Mouse (Mus musculus): ENCODE data around the gene Diexf.

Diexf gene

GRCm38 (mm10) chr1:193129786-193130455 is at the start of gene Diexf:
Diexf (minus strand) TSS chr1:193130272.
- in situ Hi-C loops (cut with MboI, MseI) = loop anchor here (25.0 kb wide), 2 partner anchors 1543 to 1943 kb away; partner anchors contain the start of genes Dtl and Ints7

DNA sequence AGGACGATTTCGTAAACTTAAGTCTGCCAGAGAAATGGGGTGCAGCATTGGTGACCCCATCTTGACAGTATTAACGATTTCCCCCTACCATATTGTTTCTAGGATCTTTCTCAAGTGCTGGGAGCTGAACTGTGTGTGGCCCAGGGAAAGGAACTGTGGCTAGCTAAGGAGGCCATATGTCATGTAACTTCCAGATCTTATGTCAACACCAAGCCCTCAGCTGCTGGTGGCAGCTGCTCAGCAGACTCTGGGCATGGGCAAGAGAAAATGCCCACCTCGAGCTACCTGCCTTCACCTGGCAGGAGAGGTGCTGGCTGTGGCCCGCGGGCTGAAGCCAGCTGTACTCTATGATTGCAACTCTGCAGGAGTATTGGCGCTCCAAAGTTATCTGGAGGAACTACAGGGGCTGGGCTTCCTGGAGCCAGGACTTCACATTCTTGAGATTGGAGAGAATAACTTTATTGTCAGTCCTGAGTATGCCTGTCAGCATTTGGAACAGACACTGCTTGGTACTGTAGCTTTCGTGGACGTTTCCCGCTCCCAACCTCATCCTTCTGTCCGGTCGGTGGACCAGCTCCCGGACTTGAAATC is 44.2 kb upstream of the Diexf start:
- in situ Hi-C loops (cut with MboI, MseI) = no loop called here

GRCm38 (mm10) chr1:193173810-193174129 is 43.7 kb upstream of the Diexf start:
- in situ Hi-C loops (cut with MboI, MseI) = no loop called here

GRCm38 (mm10) chr1:193172991-193173809 is 43.1 kb upstream of the Diexf start:
- in situ Hi-C loops (cut with MboI, MseI) = no loop called here

DNA sequence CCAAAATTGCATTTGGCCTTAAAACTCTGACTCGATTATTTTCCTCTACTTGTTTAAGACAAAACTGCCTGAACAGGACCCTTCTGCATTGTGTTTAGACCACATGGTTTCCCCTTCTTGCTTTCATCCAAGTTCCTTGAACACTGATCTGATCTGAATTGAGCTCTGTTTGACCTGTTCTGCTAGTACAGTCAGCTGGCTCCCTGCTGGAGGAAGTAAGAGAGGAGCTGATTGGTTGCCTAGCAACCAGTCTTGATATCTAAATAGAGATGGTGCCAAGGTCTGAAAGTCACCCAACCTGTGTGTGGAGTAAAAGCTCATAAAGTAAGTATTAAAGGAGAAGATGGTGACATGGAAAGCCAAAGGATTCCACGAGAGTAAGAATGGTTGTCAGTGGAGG is 39.8 kb upstream of the Diexf start:
- in situ Hi-C loops (cut with MboI, MseI) = no loop called here

DNA sequence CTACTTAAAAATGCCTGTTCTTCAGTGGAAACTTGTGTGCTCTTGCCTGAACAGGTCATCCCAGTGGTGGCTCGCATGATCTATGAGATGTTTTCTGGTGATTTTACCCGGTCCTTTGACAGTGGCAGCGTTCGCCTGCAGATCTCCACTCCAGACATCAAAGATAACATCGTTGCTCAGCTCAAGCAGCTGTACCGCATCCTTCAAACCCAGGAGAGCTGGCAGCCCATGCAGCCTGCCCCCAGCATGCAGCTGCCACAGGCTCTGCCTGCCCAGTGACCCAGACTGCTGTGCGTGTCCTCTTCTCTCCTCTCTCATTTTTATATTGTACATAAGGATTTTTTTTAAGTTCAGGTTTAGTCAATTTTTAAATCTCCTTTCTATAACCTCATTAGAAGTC is 39.2 kb upstream of the Diexf start:
- in situ Hi-C loops (cut with MboI, MseI) = no loop called here

DNA sequence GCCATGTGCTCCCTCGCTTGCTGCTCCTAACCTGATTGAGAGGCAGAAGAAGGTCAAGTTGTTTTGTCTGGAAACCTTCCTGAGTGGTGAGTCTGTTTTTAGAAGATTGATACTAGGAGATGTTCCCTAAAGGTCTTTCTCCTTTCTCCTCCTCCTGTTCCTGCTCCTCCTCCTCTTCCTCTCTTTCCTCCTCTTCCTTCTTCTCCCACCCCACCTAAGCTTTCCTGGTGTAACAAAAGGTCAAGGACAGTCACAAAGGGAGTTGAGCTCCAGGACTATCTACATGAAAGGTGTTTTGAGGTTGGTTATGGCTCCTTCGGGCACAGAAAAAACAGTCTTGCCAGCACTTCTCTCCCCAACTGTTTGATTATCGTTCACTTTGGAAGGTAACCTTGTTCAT is 37.7 kb upstream of the Diexf start, which contains the start of gene A130010J15Rik:
A130010J15Rik (plus strand) TSS at position 301 of the 400 bp plus-strand sequence.
- in situ Hi-C loops (cut with MboI, MseI) = no loop called here

DNA sequence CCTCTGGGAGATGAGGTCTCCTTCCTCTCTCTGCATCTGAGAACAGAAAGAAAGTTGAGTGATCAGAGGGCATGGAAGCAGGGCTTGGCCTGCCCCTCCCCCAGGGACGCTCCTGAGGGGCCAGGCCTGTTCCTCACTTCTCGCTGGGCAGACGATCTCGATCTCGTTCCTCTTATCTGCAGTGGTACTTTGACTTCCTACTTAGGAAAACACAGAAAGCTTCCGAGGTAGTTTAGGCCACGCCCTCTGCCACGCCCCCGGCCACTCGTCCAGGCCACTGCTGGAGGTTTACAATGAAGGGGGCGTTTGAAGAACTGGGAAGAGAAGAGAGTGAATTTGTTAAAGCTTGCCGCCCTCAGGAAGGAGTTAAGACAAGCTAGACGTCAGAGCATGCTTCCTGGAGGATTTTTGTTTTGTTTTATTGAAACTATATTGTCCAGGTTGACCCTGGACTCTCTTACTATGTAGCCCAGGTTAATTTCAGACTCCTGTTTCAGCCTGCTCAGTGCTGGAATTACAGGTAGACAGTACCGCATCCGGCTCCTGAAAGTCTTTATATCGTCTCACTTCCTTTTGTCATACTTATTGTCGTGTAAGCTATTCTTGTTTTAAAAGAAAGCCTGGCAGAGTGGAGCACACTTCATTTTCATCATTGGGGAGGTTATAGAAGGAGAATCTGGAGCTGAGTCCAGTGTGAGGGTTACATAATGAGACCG is 30.4 kb upstream of the Diexf start:
- in situ Hi-C loops (cut with MboI, MseI) = no loop called here

GRCm38 (mm10) chr1:193159613-193160012 is 29.5 kb upstream of the Diexf start:
- in situ Hi-C loops (cut with MboI, MseI) = no loop called here

DNA sequence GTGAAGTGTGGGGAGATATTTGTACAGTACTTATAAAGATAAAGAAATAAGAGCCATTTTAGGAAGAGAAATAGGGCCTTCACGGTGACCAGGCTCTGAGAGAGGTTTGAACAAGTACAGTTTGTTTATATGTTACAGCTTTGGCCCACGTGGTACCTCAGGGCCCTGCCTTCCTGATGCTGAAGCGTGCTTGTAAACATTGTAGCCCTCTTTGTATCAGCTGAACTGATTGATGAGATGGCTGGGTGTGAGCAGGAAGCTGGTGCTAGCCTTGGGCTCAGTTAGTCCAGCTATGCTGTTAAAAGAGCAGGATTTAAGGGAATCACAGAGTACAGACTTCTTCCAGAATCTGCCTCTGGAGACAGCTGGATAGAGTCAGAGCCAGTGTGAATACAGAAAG is 29.1 kb upstream of the Diexf start:
- in situ Hi-C loops (cut with MboI, MseI) = no loop called here

GRCm38 (mm10) chr1:193157111-193157492 is 27.0 kb upstream of the Diexf start:
- in situ Hi-C loops (cut with MboI, MseI) = no loop called here

DNA sequence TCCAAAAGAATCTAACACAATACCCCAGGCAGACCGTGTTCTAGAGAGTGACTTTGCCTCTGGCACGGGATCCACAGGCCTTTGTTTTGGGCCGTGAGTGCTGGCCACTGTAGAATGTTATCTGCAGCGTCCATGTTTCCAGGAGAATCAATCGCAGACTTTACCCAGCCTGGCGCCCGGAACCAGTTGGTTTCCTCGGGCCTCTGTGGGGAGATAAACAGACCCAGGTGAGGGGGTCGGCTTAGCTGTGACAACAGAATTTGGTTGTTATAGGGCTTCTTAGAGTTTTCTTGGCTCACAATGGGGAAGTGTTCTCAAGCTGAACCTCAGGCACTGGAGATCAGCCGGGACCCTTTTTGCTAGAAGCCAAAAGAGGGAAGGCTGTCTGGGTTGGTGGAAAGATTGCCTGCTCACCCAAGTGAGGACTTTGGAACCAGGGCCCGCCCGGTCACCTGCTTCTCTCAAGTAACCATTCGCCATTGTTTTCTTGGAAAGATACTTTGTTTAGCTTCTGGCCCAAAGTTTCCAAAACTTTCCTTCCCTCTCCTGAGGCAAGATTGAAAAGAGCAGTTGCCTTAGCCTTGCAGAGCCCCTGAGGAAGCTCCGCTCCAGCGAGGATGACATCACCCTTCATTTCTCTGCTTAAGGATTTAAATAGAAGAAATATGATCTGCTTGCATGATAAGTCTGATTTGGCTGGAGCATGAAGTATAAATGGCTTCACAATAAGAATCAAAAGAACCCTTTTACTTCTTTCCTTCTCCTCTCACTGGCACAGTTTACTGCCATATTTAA is 26.4 kb upstream of the Diexf start:
- in situ Hi-C loops (cut with MboI, MseI) = no loop called here

DNA sequence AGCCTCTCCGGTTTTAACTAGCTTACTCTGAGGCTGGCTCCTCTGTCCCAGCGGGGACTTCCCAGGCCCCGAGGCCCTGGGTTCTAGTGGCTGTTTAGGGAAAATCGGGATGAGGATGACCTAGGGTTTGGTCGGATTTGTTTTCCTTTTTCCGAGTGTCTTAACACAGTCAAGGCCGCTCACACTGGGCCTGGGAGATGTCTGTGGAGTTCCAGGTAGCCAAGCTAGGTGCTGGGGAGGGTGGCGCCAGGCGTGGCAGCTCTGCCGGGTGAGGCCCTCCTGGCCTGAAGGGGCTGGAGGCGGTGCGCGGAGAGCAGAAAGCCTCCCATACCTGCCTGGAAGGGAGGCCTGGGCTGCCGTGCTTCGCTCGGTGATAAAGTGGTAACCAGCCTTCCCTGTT is 23.5 kb upstream of the Diexf start:
- in situ Hi-C loops (cut with MboI, MseI) = no loop called here

DNA sequence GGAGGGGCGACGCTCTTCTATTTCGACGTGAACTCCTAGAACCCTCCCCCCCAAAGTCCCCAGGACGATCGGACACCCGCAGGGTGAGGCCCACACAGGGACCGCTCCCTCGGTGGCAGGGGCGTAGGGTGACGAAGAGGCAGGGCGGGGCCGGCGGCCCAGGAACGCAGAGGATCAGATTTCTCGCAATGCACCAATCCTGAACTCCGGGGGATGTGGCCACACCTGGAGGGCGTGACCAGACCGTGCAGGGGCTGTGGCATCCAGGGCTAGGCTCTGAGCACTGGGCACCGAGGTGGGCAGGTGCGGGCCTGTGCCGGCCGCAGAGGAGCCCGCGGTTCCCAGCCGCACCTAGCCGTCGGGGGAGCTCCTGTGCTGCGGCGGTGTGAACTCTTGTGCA is 22.8 kb upstream of the Diexf start, which contains the start of gene Irf6:
Irf6 (plus strand) TSS at position 240 of the 400 bp plus-strand sequence.
- in situ Hi-C loops (cut with MboI, MseI) = no loop called here

- in situ Hi-C loops (cut with MboI, MseI) = no loop called here
These were observed 21.1 kb upstream of the Diexf start for GRCm38 (mm10) chr1:193151134-193151533.

DNA sequence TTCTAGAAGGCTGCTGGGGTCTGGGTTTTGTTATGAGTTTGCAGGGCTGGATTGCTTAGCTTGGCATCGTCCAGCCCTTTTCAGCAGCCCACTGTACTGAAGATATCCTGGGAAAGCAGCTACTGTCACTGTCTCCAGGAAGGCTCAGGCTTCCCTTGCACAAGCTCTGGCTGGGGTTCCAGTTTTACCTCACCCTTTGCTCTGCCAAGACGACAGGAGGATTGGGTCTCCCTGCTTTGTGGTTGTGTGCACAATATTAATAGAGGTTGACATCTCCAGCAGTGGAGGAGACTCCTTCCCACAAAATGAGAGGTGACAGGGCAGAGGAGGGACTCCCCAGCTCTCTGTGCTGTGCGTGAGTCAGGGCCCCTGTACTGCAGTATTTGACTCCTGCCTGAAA is 19.2 kb upstream of the Diexf start:
- in situ Hi-C loops (cut with MboI, MseI) = loop anchor here (25.0 kb wide), 2 partner anchors 1562 to 1962 kb away; partner anchors contain the start of genes Dtl and Ints7

GRCm38 (mm10) chr1:193146416-193146815 is 16.3 kb upstream of the Diexf start:
- in situ Hi-C loops (cut with MboI, MseI) = loop anchor here (25.0 kb wide), 2 partner anchors 1559 to 1959 kb away; partner anchors contain the start of genes Dtl and Ints7

DNA sequence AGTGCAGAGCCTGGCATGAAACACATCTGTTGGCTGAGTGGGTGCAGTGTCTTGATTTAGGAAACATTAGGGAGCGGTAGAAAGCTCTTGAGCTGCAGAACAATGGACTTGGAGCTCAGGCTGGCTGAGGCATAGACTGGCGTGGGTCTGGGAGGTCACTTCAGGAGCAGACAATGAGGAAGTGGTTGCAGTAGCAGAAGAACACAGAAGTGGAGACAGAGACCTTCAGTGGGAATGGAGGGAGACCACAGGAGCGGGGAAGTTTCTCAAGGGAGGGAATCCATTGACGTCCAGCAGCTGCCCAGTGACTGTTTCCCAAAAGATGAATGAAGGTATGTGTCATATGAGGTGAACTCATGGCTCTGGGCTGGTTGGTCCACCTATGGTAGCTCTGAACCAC is 15.0 kb upstream of the Diexf start:
- in situ Hi-C loops (cut with MboI, MseI) = loop anchor here (25.0 kb wide), 2 partner anchors 1558 to 1958 kb away; partner anchors contain the start of genes Dtl and Ints7

- in situ Hi-C loops (cut with MboI, MseI) = loop anchor here (25.0 kb wide), 2 partner anchors 1557 to 1957 kb away; partner anchors contain the start of genes Dtl and Ints7
These were observed 14.4 kb upstream of the Diexf start for GRCm38 (mm10) chr1:193144516-193144915.

- in situ Hi-C loops (cut with MboI, MseI) = loop anchor here (25.0 kb wide), 2 partner anchors 1555 to 1955 kb away; partner anchors contain the start of genes Dtl and Ints7
These were observed 12.5 kb upstream of the Diexf start for GRCm38 (mm10) chr1:193142517-193143062.
